Mouse (Mus musculus) gastrocnemius, adult 18-20 months (tissue): ENCODE measurements at regions not wholly inside any gene's neighbourhood (a gene's known extent, or its start where the extent isn't known, plus 50 kb on each side); places are given as distances from the start of the nearest gene placed in this dataset.

Experiments
- DNase-seq: peaks from one replicate; pipeline ENCODE4 v3.0.0; 2021; ENCODE audit warnings: low spot score

- no peak for DNase-seq
Measured at GRCm38 (mm10) chr4:32074399-32075296, 110.8 kb downstream of the Map3k7 start.

DNA sequence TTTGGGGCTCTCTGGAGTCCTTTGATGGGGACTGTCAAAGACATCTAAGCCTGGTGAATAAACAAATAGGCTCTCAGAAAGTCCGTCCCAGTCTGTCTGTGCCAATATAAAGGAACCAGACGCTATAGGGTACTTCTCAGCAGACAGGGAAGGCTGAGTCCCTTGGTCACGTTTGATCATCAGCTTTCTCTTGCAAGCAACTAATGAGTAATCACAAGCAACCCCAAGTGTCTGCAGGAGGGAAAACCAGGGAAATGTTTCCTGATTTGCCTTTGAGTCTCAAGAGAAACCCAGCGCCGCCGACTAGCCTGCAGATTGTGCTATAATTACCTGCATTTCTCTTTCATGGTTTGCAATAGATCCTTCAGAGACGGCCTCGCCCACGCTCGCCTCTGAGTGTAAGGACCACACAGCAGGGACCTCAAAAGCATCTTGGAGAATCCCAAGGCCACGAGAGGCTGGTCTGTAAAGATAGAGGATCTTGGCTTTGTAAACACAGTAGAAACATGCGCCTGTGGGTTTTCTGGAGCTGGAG, 112.6 kb downstream of the Map3k7 start:
- no peak for DNase-seq

DNA sequence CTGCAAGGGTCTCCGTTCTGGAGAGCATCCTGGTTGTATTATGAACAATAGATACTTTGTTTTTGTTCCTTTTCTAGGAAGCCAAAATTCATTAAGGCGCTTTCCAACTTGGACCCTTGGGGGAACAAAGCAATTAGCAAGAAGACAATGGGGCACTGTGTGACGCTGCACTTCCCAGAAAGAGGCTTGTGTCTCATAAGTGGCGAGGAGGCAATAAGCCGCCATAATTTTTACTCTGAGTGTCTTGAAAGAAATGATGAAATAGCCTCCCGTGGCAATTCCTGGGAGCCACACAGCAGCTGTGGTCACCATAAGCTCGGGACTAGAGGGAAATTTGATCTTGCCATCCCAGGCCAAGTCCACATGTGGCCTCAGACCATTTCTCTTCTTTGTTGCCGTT, 119.6 kb downstream of the Map3k7 start:
- DNase-seq, result no peak

- DNase-seq, result no peak
Measured at GRCm38 (mm10) chr4:32084250-32084869, 120.5 kb downstream of the Map3k7 start.

GRCm38 (mm10) chr4:32085040-32085439, 121.1 kb downstream of the Map3k7 start:
- no peak for DNase-seq

- DNase-seq, result no peak
Measured at GRCm38 (mm10) chr4:32091086-32091485, 127.2 kb downstream of the Map3k7 start.

GRCm38 (mm10) chr4:32092320-32093041, 128.6 kb downstream of the Map3k7 start:
- no peak for DNase-seq

DNA sequence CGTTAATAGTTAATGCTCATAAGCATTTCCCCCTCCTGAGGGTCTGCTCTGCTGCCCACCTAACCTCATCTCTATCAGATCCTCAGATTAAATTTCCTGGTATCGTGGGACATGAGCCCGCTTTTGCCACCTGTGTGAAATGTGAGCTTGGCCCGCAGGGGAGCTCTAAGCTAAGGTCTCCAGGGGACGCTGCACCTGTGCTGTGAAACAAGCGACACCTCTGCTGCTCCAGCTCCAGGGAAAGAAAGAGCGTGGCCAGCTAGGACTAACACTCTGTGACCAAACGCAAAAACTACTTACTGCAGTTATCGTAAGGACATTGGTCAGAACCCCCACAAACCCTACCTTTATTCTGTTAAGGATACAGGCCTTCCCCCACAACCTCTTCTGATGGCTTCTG, 134.3 kb downstream of the Map3k7 start:
- DNase-seq, result no peak

GRCm38 (mm10) chr4:32101002-32101401, 137.1 kb downstream of the Map3k7 start:
- no peak for DNase-seq

DNA sequence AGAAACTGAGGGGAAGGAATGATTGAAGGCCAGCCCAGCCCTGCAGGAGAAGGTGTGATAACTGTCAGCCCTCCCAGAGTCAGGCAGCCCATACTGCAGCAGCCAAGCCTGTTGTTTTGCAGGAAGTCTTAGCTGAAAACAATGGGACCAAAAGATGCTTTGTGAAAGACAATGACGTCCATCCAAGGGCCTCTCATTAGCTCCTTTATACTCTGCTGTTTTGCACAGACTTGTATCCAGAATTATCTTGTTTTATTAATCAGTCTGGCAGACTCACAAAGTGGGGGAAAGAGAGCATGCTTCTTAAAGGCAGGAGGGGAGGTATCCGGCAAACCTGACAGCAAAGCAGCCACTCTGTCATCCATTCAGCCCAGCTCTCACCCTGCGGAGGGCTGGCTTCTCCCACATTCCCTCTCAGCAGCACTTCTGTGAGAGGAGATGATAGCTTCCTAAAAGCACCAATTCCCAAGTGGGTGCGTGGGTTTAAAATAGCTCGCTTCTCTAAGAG, 131.9 kb upstream of the Bach2 start:
- DNase-seq, result no peak

- DNase-seq, result no peak
Measured at GRCm38 (mm10) chr4:32122320-32122719, 116.3 kb upstream of the Bach2 start.

DNA sequence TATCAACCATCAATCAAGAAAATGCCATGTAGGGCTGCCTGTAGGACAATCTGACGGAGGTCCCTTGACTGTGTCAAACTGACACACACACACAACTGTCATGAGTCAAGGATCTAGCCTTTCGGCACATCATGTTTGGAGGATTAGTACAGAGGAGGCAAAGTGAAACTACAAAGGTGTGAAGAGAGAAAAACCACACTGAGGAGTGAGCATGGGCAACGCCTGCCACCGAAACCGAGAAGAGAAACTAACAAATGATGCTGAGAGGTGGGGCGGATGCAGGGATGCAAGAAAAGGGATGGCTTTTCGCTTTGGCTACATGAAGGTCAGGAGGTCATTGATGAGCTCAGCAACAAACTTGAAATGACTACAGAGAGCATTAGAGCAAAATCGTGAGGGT, 111.8 kb upstream of the Bach2 start:
- no peak for DNase-seq

GRCm38 (mm10) chr4:32130594-32130993, 108.0 kb upstream of the Bach2 start:
- no peak for DNase-seq

DNA sequence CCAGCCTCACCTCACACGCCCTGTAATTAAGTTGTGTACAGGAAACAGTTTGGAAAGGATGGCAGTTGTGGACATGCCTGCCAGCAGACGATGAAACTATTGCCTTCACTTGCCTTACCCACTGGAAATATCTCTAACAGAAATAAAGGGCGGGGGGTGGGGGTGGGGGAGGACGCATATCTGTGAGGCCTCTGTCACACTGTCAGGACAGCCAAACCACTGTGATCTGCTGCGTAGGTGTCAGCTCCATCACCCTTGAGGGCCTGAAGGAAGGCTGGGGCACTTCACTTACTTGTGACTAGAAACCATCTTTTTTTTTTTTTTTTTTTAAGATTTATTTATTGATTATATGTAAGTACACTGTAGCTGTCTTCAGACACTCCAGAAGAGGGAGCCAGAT, 106.8 kb upstream of the Bach2 start:
- DNase-seq, result no peak

DNA sequence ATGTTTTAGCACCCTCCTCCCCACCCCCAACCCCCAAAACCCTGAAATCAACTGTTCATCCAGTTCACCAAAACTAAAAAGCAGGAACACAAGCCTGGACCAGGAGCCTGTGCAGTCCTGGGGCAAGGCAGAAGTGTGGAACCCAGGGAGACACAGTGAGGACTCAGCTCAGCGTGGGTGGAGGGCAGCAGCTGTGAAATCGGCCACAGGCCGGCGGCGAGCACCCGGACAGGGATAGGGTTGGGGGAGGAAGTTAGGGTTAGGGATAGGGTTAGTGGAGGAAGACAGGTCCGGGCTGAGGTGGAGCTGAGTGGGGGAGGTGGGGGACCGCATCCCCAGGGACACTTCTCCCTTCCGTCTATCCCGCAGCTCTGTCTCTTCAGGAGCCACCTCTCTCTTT, 102.5 kb upstream of the Bach2 start:
- DNase-seq, result no peak

- DNase-seq, result no peak
Measured at GRCm38 (mm10) chr4:32137243-32137642, 101.4 kb upstream of the Bach2 start.

- DNase-seq, result no peak
Measured at GRCm38 (mm10) chr4:32137966-32138365, 100.6 kb upstream of the Bach2 start.

DNA sequence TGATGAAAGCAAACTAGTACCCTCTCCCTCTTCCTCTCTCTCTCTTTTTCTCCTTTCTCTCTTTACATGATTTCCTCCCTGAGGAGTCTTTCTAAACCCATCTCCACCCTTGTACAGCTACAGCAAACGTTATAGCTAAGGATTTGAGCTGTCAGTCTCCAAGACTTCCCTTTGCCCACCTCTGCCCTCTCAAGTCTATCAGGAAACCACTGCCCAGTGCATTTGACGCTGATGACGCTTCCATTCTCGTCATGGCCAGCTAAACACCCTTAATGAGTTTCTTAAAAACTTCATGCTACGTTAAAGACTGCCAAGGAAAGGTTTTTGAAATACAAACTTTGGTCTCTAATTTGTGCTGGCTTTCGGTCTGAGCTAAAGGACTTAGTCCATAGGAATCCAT, 99.0 kb upstream of the Bach2 start:
- no peak for DNase-seq

GRCm38 (mm10) chr4:32140068-32140467, 98.5 kb upstream of the Bach2 start:
- DNase-seq, result no peak

DNA sequence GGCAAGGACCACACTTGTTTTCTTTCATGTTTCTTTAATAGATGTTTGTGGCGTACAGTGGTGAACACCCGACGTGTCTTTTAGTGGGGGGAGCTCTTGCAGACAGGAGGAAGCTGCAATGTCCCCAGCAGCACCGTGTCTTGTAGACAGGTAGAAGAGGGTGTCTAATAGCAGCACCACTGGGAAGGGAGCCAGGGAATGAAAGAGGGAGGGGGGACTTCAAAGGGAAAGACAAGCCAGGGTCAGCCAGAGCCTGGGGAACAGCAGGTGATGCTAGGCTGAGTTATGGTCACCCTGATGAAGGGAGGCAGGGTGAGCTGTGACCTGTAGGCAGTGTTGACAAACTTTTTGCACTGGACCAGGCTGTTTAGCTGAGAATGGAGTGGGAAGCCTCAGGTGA, 96.4 kb upstream of the Bach2 start:
- DNase-seq, result no peak

GRCm38 (mm10) chr4:32147146-32147545, 91.5 kb upstream of the Bach2 start:
- DNase-seq, result no peak

GRCm38 (mm10) chr4:32148597-32148996, 90.0 kb upstream of the Bach2 start:
- DNase-seq, result no peak
